Mouse (Mus musculus): ENCODE measurements around the gene Itgb7. TPM values are rescaled to one million over a fixed set of nuclear protein-coding genes. Genes with fewer than 3 reads are reported as not detected.

The Itgb7 gene
- total and polyA plus RNA-seq, 3 experiments = 7.4 to 15.2 TPM; not detected in 1

GRCm38 (mm10) chr15:102188096-102188495 lies 43.6 kb downstream of the Itgb7 start:
- Histone ChIP-seq H3K36me3 (ENCODE audit: control insufficient read depth in 1 of 2, insufficient read depth in 2 of 2, low read length in 2 of 2) (no peaks in the 10 kb centered on the region), H3K27ac (ENCODE audit: control insufficient read depth, low read depth, low read length) (no peak overlapping the region), H3K79me2 (ENCODE audit: control insufficient read depth, insufficient read depth, low read length, poor library complexity) (no peaks in the 10 kb centered on the region), H3K9me3 (replicated peaks; ENCODE audit: insufficient read depth, low read length) (no peaks in the 10 kb centered on the region), H3K4me1 (ENCODE audit: control insufficient read depth in 1 of 2, insufficient read depth in 2 of 2, low read length in 2 of 2) (0 out of 4 replicates have a peak, but pooled peaks cover 0 to 5% of the 10 kb centered on the region in 2 experiments), H3K27me3 (ENCODE audit: control insufficient read depth in 1 of 2, insufficient read depth in 2 of 2, low read length in 2 of 2) (no peaks in the 10 kb centered on the region), H3K9ac (ENCODE audit: control insufficient read depth, low read depth, low read length, poor library complexity, severe bottlenecking) (no peak overlapping the region), H3K4me3 (ENCODE audit: control insufficient read depth in 1 of 2, insufficient read depth in 1 of 2, low read depth in 2 of 2, low read length in 2 of 2) (no peak overlapping the region)
- DNase-seq (ENCODE audit: low read depth, low spot score) = no peak
- TF ChIP-seq GATA1 (IDR thresholded peaks at IDR 0.05; ENCODE audit: low read depth, low read length) (no peak), POLR2A (IDR thresholded peaks at IDR 0.05; ENCODE audit: control insufficient read depth in 1 of 2, insufficient read depth in 1 of 2, low read depth in 1 of 2, low read length in 2 of 2, poor library complexity in 1 of 2) (no peak), MYC (IDR thresholded peaks at IDR 0.05; ENCODE audit: low read depth, low read length) (no peak), RCOR1 (IDR thresholded peaks at IDR 0.05; ENCODE audit: low read depth, low read length) (no peak), SIN3A (IDR thresholded peaks at IDR 0.05; ENCODE audit: low read length) (no peak), NRF1 (IDR thresholded peaks at IDR 0.05; ENCODE audit: insufficient read depth, low read depth, low read length, poor library complexity, severe bottlenecking) (no peak)

DNA sequence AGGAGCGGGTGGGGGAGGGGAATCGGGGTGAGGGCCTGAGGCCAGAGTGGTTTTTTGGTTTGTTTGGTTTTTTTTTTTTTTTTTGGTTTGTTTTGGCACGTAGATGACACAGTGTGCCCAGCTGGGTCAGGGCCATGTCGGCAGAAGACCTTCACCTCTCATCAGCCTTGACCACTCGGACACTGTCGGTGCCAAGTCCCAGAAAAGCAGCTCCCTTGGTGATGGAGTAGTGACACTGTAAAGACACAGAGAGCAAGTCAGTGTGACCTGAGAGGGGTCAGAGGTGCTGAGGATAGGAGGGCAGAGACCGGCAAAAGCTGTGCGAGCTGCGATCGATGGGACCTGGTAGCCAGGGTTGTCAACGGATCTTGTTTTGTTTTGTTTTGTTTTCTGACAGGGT lies 45.5 kb downstream of the Itgb7 start:
- Histone ChIP-seq H3K79me2 (ENCODE audit: control insufficient read depth, insufficient read depth, low read length, poor library complexity) (no peaks in the 10 kb centered on the region), H3K27me3 (ENCODE audit: control insufficient read depth in 1 of 2, insufficient read depth in 2 of 2, low read length in 2 of 2) (no peaks in the 10 kb centered on the region), H3K9ac (ENCODE audit: control insufficient read depth, low read depth, low read length, poor library complexity, severe bottlenecking) (no peak overlapping the region), H3K4me3 (ENCODE audit: control insufficient read depth in 1 of 2, insufficient read depth in 1 of 2, low read depth in 2 of 2, low read length in 2 of 2) (no peak overlapping the region), H3K36me3 (ENCODE audit: control insufficient read depth in 1 of 2, insufficient read depth in 2 of 2, low read length in 2 of 2) (no peaks in the 10 kb centered on the region), H3K9me3 (replicated peaks; ENCODE audit: insufficient read depth, low read length) (no peaks in the 10 kb centered on the region), H3K27ac (ENCODE audit: control insufficient read depth, low read depth, low read length) (no peak overlapping the region), H3K4me1 (ENCODE audit: control insufficient read depth in 1 of 2, insufficient read depth in 2 of 2, low read length in 2 of 2) (no peaks in the 10 kb centered on the region)
- no peak for DNase-seq (ENCODE audit: low read depth, low spot score)
- TF ChIP-seq ETS1 (IDR thresholded peaks at IDR 0.05; ENCODE audit: low read depth, low read length) (no peak), MAFK (IDR thresholded peaks at IDR 0.05; ENCODE audit: borderline replicate concordance, low read depth, low read length) (no peak), TCF12 (IDR thresholded peaks at IDR 0.05; ENCODE audit: low read depth, low read length) (no peak), RCOR1 (IDR thresholded peaks at IDR 0.05; ENCODE audit: low read depth, low read length) (no peak), ELF1 (IDR thresholded peaks at IDR 0.05; ENCODE audit: low read depth, low read length) (no peak), MAX (IDR thresholded peaks at IDR 0.05; ENCODE audit: low read length) (no peak), SIN3A (IDR thresholded peaks at IDR 0.05; ENCODE audit: low read length) (no peak)

DNA sequence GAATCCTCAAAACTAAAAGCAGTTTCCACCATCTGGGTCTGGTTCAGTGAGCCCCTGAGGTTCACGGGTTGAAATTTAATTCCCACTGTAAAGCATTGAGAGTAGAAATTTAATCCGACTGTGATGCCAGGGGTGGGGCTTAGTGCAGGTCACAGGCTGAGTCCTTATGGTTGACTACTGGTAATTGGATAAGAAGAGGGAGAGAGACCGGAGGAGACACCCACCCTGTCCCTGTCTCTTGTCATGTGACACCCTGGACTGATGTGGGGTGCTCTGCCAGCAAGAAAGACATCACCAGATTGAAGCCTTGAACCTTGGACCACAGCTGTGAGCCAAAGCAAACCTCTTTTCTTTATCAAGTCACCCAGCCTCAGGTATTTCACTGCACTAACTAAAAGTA lies 48.7 kb downstream of the Itgb7 start:
- Histone ChIP-seq H3K36me3 (ENCODE audit: control insufficient read depth in 1 of 2, insufficient read depth in 2 of 2, low read length in 2 of 2) (no peaks in the 10 kb centered on the region), H3K27ac (ENCODE audit: control insufficient read depth, low read depth, low read length) (no peak overlapping the region), H3K9ac (ENCODE audit: control insufficient read depth, low read depth, low read length, poor library complexity, severe bottlenecking) (no peak overlapping the region), H3K4me3 (ENCODE audit: control insufficient read depth in 1 of 2, insufficient read depth in 1 of 2, low read depth in 2 of 2, low read length in 2 of 2) (no peak overlapping the region), H3K27me3 (ENCODE audit: control insufficient read depth in 1 of 2, insufficient read depth in 2 of 2, low read length in 2 of 2) (no peaks in the 10 kb centered on the region), H3K4me1 (ENCODE audit: control insufficient read depth in 1 of 2, insufficient read depth in 2 of 2, low read length in 2 of 2) (peaks cover 0 to 4% of the 10 kb centered on the region in 2 experiments; a peak in 1 of 4 replicates), H3K9me3 (replicated peaks; ENCODE audit: insufficient read depth, low read length) (no peaks in the 10 kb centered on the region), H3K79me2 (ENCODE audit: control insufficient read depth, insufficient read depth, low read length, poor library complexity) (no peaks in the 10 kb centered on the region)
- no peak for DNase-seq (ENCODE audit: low read depth, low spot score)
- TF ChIP-seq POLR2A (IDR thresholded peaks at IDR 0.05; ENCODE audit: control insufficient read depth in 1 of 2, insufficient read depth in 1 of 2, low read depth in 1 of 2, low read length in 2 of 2, poor library complexity in 1 of 2) (no peak), CTCF (IDR thresholded peaks at IDR 0.05 in 2 of 3, conservative IDR thresholded peaks at IDR 0.05 in 1 of 3; ENCODE audit: control insufficient read depth in 1 of 3, insufficient read depth in 1 of 3, low read depth in 2 of 3, low read length in 3 of 3, poor library complexity in 1 of 3, severe bottlenecking in 1 of 3) (no peak), EP300 (IDR thresholded peaks at IDR 0.05; ENCODE audit: low read depth in 1 of 2, low read length in 2 of 2) (no peak), ZNF384 (IDR thresholded peaks at IDR 0.05; ENCODE audit: low read depth, low read length) (no peak), ELF1 (IDR thresholded peaks at IDR 0.05; ENCODE audit: low read depth, low read length) (no peak), USF2 (IDR thresholded peaks at IDR 0.05; ENCODE audit: borderline replicate concordance in 1 of 2, insufficient read depth in 1 of 2, low read depth in 1 of 2, low read length in 2 of 2) (no peak), USF1 (IDR thresholded peaks at IDR 0.05; ENCODE audit: low read depth, low read length) (no peak), MAFK (IDR thresholded peaks at IDR 0.05; ENCODE audit: borderline replicate concordance, low read depth, low read length) (no peak), HCFC1 (IDR thresholded peaks at IDR 0.05; ENCODE audit: low read depth, low read length) (no peak), MYC (IDR thresholded peaks at IDR 0.05; ENCODE audit: low read depth, low read length) (no peak), BHLHE40 (IDR thresholded peaks at IDR 0.05; ENCODE audit: borderline replicate concordance, low read depth, low read length) (no peak), SIN3A (IDR thresholded peaks at IDR 0.05; ENCODE audit: low read length) (no peak), MXI1 (IDR thresholded peaks at IDR 0.05; ENCODE audit: low read depth, low read length) (no peak), SMC3 (IDR thresholded peaks at IDR 0.05; ENCODE audit: low read depth, low read length) (no peak)

All from MEL (cell line).